Mouse (Mus musculus): ENCODE results near the gene Prss50. TPM values are rescaled to one million over a fixed set of nuclear protein-coding genes. Genes with fewer than 3 reads are reported as not detected.

The Prss50 gene
- polyA plus RNA-seq, 1 experiment from 2014 or later, result 1.5 TPM

Other genes starting within 250 kb of the Prss50 start
- 28.5 and 30.5 TPM in 2 replicates for gene Nradd, start 233.5 kb upstream of the Prss50 start, polyA plus RNA-seq (2015; fragmentation: Nextera tagmentation; extraction: Ambion mirVana)
- gene Nbeal2, start 203.8 kb upstream of the Prss50 start, polyA plus RNA-seq (2015; fragmentation: Nextera tagmentation; extraction: Ambion mirVana), result 6.2 and 6.9 TPM in 2 replicates
- 146 and 160 TPM in 2 replicates for gene Ccdc12, start 201.5 kb upstream of the Prss50 start, polyA plus RNA-seq (2015; fragmentation: Nextera tagmentation; extraction: Ambion mirVana)
- gene Myl3, start 116.1 kb upstream of the Prss50 start, polyA plus RNA-seq (2015; fragmentation: Nextera tagmentation; extraction: Ambion mirVana), result 2.6 and 2.7 TPM in 2 replicates
- 23.9 and 24.3 TPM in 2 replicates for gene Pth1r, start 110.8 kb upstream of the Prss50 start, polyA plus RNA-seq (2015; fragmentation: Nextera tagmentation; extraction: Ambion mirVana)
- not detected in 2 replicates for gene Prss42, start 59.8 kb upstream of the Prss50 start, polyA plus RNA-seq (2015; fragmentation: Nextera tagmentation; extraction: Ambion mirVana)
- gene Prss44, start 44.0 kb upstream of the Prss50 start, polyA plus RNA-seq (2015; fragmentation: Nextera tagmentation; extraction: Ambion mirVana), result not detected in 2 replicates
- not detected in 2 replicates for gene Prss43, start 31.3 kb upstream of the Prss50 start, polyA plus RNA-seq (2015; fragmentation: Nextera tagmentation; extraction: Ambion mirVana)
- not detected in 2 replicates for gene Prss45, start 23.4 kb upstream of the Prss50 start, polyA plus RNA-seq (2015; fragmentation: Nextera tagmentation; extraction: Ambion mirVana)
- gene Prss46, start 13.5 kb upstream of the Prss50 start, polyA plus RNA-seq (2015; fragmentation: Nextera tagmentation; extraction: Ambion mirVana), result not detected in 2 replicates
- 6.0 and 7.2 TPM in 2 replicates for gene Als2cl, start 21.9 kb downstream of the Prss50 start, polyA plus RNA-seq (2015; fragmentation: Nextera tagmentation; extraction: Ambion mirVana)
- 1.8 TPM in 2 replicates for gene Tmie, start 22.1 kb downstream of the Prss50 start, polyA plus RNA-seq (2015; fragmentation: Nextera tagmentation; extraction: Ambion mirVana)
- not detected in 2 replicates for gene Fam240a, start 58.9 kb downstream of the Prss50 start, polyA plus RNA-seq (2015; fragmentation: Nextera tagmentation; extraction: Ambion mirVana)
- not detected in 2 replicates for gene Tdgf1, start 88.2 kb downstream of the Prss50 start, polyA plus RNA-seq (2015; fragmentation: Nextera tagmentation; extraction: Ambion mirVana)
- 0.18 TPM in 1 of 2 replicates, not detected in the other for gene Lrrc2, start 93.6 kb downstream of the Prss50 start, polyA plus RNA-seq (2015; fragmentation: Nextera tagmentation; extraction: Ambion mirVana)
- 0.45 and 1.1 TPM in 2 replicates for gene Rtp3, start 132.6 kb downstream of the Prss50 start, polyA plus RNA-seq (2015; fragmentation: Nextera tagmentation; extraction: Ambion mirVana)
- 22.6 and 32.0 TPM in 2 replicates for gene Ltf, start 161.3 kb downstream of the Prss50 start, polyA plus RNA-seq (2015; fragmentation: Nextera tagmentation; extraction: Ambion mirVana)
- gene Ccrl2, start 199.6 kb downstream of the Prss50 start, polyA plus RNA-seq (2015; fragmentation: Nextera tagmentation; extraction: Ambion mirVana), result 2.5 TPM in 2 replicates

Measured in stomach, embryonic 15.5 days (tissue).